33 mouse cellular contexts compared by ENCODE assay signal in the genomic region with DNA sequence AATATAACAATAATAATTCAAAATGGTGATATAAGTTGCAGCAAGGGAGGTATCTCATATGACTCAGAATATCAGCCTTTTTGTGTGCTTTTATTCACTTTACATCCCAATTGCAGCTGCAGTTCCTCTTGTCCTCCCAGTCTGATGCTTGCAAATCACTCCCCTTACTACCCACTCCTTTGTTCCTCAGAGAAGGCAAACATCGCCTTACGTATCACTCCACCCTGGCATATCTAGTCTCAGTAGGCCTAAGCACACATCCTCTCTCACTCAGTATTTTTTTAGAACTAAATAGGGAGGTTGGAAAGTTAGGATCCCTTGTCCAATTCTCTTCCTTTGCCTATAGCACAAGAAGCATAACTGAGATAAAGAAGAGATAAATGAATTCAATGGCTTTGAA.
"Had no signal": no experiment of that assay in that cellular context is flagged by ENCODE, and none has a peak within 500 bp of the region (broad histone marks: within the 10 kb centered on the region; RNA-seq: fewer than 3 reads in every experiment).

No protein-coding gene starts in this region.

- H3K27ac ChIP-seq: heart, embryonic 13.5 days; heart, embryonic 15.5 days; hindbrain, embryonic 10.5 days; hindbrain, embryonic 12.5 days; hindbrain, embryonic 13.5 days; hindbrain, embryonic 14.5 days; hindbrain, embryonic 15.5 days; hindbrain, postnatal 0 days; intestine, embryonic 15.5 days; kidney, embryonic 15.5 days; kidney, postnatal 0 days; layer of hippocampus, adult 2 months; left cerebral cortex, adult 2 months had no signal

- ATAC-seq: hindbrain, embryonic 16.5 days; hindbrain, postnatal 0 days; inflammation-experienced regulatory T-cells, adult 6 months; intestine, embryonic 15.5 days; intestine, embryonic 16.5 days; intestine, postnatal 0 days had no signal

- DNase-seq: heart, postnatal 10 days; heart, postnatal 14 days; heart, postnatal 36 days; heart, postnatal 4 days; kidney, adult 11 months; kidney, adult 18-20 months; kidney, adult 2 months; kidney, adult 8-10 months; kidney, adult 9 months; kidney, postnatal 10 days; kidney, postnatal 14 days; kidney, postnatal 25 days; kidney, postnatal 36 days; kidney, postnatal 4 days; layer of hippocampus, adult 9-11 months; layer of hippocampus, postnatal 36 days had no signal

- H3K4me1 ChIP-seq: heart, embryonic 13.5 days; heart, embryonic 15.5 days; hindbrain, embryonic 10.5 days; hindbrain, embryonic 12.5 days; hindbrain, embryonic 13.5 days; hindbrain, embryonic 15.5 days; intestine, embryonic 15.5 days; kidney, embryonic 15.5 days had no signal

- H3K4me3 ChIP-seq: heart, embryonic 13.5 days; heart, embryonic 15.5 days; hindbrain, embryonic 10.5 days; hindbrain, embryonic 12.5 days; hindbrain, embryonic 13.5 days; hindbrain, embryonic 15.5 days; intestine, embryonic 15.5 days; kidney, embryonic 15.5 days; layer of hippocampus, adult 2 months; left cerebral cortex, adult 2 months had no signal
